Mouse (Mus musculus): ENCODE data around the gene Gcnt1.

GRCm38 (mm10) chr19:17396802-17397201 lies 24.2 kb upstream of the Gcnt1 start:
- TF ChIP-seq POLR2A (IDR thresholded peaks at IDR 0.05; ENCODE audit: low read depth, low read length) (no peak), CTCF (conservative IDR thresholded peaks at IDR 0.05; ENCODE audit: insufficient read depth, insufficient read length, low read depth, low read length) (no peak)

Measured in kidney, adult 2 months (tissue).